Mouse (Mus musculus): ENCODE measurements at regions not wholly inside any gene's neighbourhood (a gene's known extent, or its start where the extent isn't known, plus 50 kb on each side); places are given as distances from the start of the nearest gene placed in this dataset.

GRCm38 (mm10) chr1:137225418-137225817 lies 265.2 kb upstream of the Nr5a2 start:
- Histone ChIP-seq H3K27ac (replicated peaks; ENCODE audit: low read depth, low read length) (no peak overlapping the region), H3K9me3 (ENCODE audit: control insufficient read depth, low read length) (0 out of 2 replicates have a peak, but pooled peaks cover 4% of the 10 kb centered on the region), H3K4me1 (ENCODE audit: control insufficient read depth, insufficient read depth, low read length) (no peaks in the 10 kb centered on the region), H3K27me3 (ENCODE audit: control insufficient read depth, insufficient read depth, low read length) (0 out of 2 replicates have a peak, but pooled peaks cover 5% of the 10 kb centered on the region), H3K4me2 (replicated peaks; ENCODE audit: low read depth, low read length, severe bottlenecking) (no peak overlapping the region), H3K4me3 (replicated peaks; ENCODE audit: low read length) (no peak overlapping the region), H3K9ac (ENCODE audit: low read depth, low read length, severe bottlenecking) (no peak overlapping the region), H3K36me3 (ENCODE audit: control insufficient read depth, insufficient read depth, low read length) (no peaks in the 10 kb centered on the region)
- DNase-seq (ENCODE audit: low spot score) (peak; percentile 86), ATAC-seq (ENCODE audit: low FRiP score, low read depth) (peak; percentile 60; the same call in 1 of the 2 replicates)
- WGBS = 27% methylated on average over 3 of the region's 3 CpGs
- no peak for TF ChIP-seq POLR2A (IDR thresholded peaks at IDR 0.05; ENCODE audit: borderline replicate concordance, extremely low read depth, insufficient read depth, insufficient read length)

DNA sequence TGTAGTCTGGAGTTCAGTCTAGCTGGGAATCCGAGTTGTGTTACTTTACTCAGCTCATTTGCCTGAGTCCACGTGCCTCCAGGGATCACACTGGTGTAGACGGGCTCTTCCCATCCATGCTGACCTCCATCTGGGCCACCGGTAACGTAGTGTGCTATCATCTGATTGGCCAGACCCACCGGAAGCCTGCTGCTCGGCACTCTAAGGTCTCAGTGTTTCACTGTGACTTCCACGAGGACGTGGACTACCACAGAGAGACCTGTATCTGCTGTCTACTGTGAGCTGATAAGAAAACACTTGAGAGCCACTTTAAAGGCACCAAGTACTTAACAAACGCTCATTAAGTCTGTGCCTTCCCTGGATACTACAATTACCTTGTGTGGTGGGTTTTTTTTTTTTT lies 262.8 kb upstream of the Nr5a2 start:
- Histone ChIP-seq H3K27ac (replicated peaks; ENCODE audit: low read depth, low read length) (no peak overlapping the region), H3K27me3 (ENCODE audit: control insufficient read depth, insufficient read depth, low read length) (0 out of 2 replicates have a peak, but pooled peaks cover 5% of the 10 kb centered on the region), H3K9me3 (ENCODE audit: control insufficient read depth, low read length) (0 out of 2 replicates have a peak, but pooled peaks cover 4% of the 10 kb centered on the region), H3K4me1 (ENCODE audit: control insufficient read depth, insufficient read depth, low read length) (peaks cover 7% of the 10 kb centered on the region; the same call in 1 of the 2 replicates), H3K4me2 (replicated peaks; ENCODE audit: low read depth, low read length, severe bottlenecking) (no peak overlapping the region), H3K4me3 (replicated peaks; ENCODE audit: low read length) (no peak overlapping the region), H3K36me3 (ENCODE audit: control insufficient read depth, insufficient read depth, low read length) (no peaks in the 10 kb centered on the region), H3K9ac (ENCODE audit: low read depth, low read length, severe bottlenecking) (no peak overlapping the region)
- 36% methylated on average over 10 of the region's 10 CpGs for WGBS
- TF ChIP-seq POLR2A (IDR thresholded peaks at IDR 0.05; ENCODE audit: borderline replicate concordance, extremely low read depth, insufficient read depth, insufficient read length) = no peak
- DNase-seq (ENCODE audit: low spot score) (no peak), ATAC-seq (ENCODE audit: low FRiP score, low read depth) (no peak)

- Histone ChIP-seq H3K9ac (ENCODE audit: low read depth, low read length, severe bottlenecking) (0 out of 2 replicates have a peak overlapping the region, but pooled peaks have one; percentile 21), H3K27me3 (ENCODE audit: control insufficient read depth, insufficient read depth, low read length) (0 out of 2 replicates have a peak, but pooled peaks cover 5% of the 10 kb centered on the region), H3K4me3 (replicated peaks; ENCODE audit: low read length) (no peak overlapping the region), H3K27ac (replicated peaks; ENCODE audit: low read depth, low read length) (no peak overlapping the region), H3K36me3 (ENCODE audit: control insufficient read depth, insufficient read depth, low read length) (no peaks in the 10 kb centered on the region), H3K4me1 (ENCODE audit: control insufficient read depth, insufficient read depth, low read length) (peaks cover 7% of the 10 kb centered on the region; the same call in 1 of the 2 replicates), H3K4me2 (replicated peaks; ENCODE audit: low read depth, low read length, severe bottlenecking) (peak overlapping the region; percentile 37), H3K9me3 (ENCODE audit: control insufficient read depth, low read length) (no peaks in the 10 kb centered on the region)
- 12% methylated on average over 25 of the region's 25 CpGs for WGBS
- no peak for TF ChIP-seq POLR2A (IDR thresholded peaks at IDR 0.05; ENCODE audit: borderline replicate concordance, extremely low read depth, insufficient read depth, insufficient read length)
- DNase-seq (ENCODE audit: low spot score) (no peak), ATAC-seq (ENCODE audit: low FRiP score, low read depth) (no peak)
Observed at GRCm38 (mm10) chr1:137221087-137222057, 261.1 kb upstream of the Nr5a2 start.

GRCm38 (mm10) chr1:137220226-137220625 lies 260.0 kb upstream of the Nr5a2 start:
- no peaks in the 10 kb centered on the region for H3K36me3 ChIP-seq (ENCODE audit: control insufficient read depth, insufficient read depth, low read length)
- no peak overlapping the region for H3K9ac ChIP-seq (ENCODE audit: low read depth, low read length, severe bottlenecking)
- peaks cover 7% of the 10 kb centered on the region; the same call in 1 of the 2 replicates for H3K4me1 ChIP-seq (ENCODE audit: control insufficient read depth, insufficient read depth, low read length)
- 0 out of 2 replicates have a peak, but pooled peaks cover 5% of the 10 kb centered on the region for H3K27me3 ChIP-seq (ENCODE audit: control insufficient read depth, insufficient read depth, low read length)
- no peak overlapping the region for H3K4me3 ChIP-seq (replicated peaks; ENCODE audit: low read length)
- DNase-seq (ENCODE audit: low spot score) = no peak
- no peaks in the 10 kb centered on the region for H3K9me3 ChIP-seq (ENCODE audit: control insufficient read depth, low read length)
- WGBS = 88% methylated on average over 6 of the region's 6 CpGs
- TF ChIP-seq POLR2A (IDR thresholded peaks at IDR 0.05; ENCODE audit: borderline replicate concordance, extremely low read depth, insufficient read depth, insufficient read length) = no peak
- no peak for ATAC-seq (ENCODE audit: low FRiP score, low read depth)
- H3K4me2 ChIP-seq (replicated peaks; ENCODE audit: low read depth, low read length, severe bottlenecking) = no peak overlapping the region
- no peak overlapping the region for H3K27ac ChIP-seq (replicated peaks; ENCODE audit: low read depth, low read length)

DNA sequence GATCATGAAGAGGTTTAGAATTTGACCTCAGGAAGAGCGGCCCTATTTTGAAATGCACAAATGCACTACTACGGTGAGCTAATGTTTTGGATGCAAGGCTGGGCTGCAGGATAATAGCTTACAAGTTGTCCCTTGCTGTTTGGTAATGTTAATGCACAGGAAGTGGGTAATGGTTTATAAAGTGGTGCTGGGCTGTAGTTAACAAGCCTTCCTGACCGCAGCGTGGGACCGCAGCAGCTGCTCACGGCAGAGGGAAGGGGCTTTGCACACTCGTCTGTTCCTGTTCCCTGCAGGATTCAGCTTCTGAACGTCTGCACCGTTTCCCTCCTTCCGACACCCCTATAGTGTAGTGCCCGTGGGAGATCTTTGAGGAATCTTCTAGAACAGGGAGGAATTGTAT lies 258.4 kb upstream of the Nr5a2 start:
- H3K4me2 ChIP-seq (replicated peaks; ENCODE audit: low read depth, low read length, severe bottlenecking) = no peak overlapping the region
- no peak overlapping the region for H3K27ac ChIP-seq (replicated peaks; ENCODE audit: low read depth, low read length)
- 22% methylated on average over 11 of the region's 11 CpGs for WGBS
- H3K4me1 ChIP-seq (ENCODE audit: control insufficient read depth, insufficient read depth, low read length) = peaks cover 7% of the 10 kb centered on the region; the same call in 1 of the 2 replicates
- H3K36me3 ChIP-seq (ENCODE audit: control insufficient read depth, insufficient read depth, low read length) = no peaks in the 10 kb centered on the region
- H3K9me3 ChIP-seq (ENCODE audit: control insufficient read depth, low read length) = no peaks in the 10 kb centered on the region
- H3K9ac ChIP-seq (ENCODE audit: low read depth, low read length, severe bottlenecking) = no peak overlapping the region
- no peak overlapping the region for H3K4me3 ChIP-seq (replicated peaks; ENCODE audit: low read length)
- 0 out of 2 replicates have a peak, but pooled peaks cover 5% of the 10 kb centered on the region for H3K27me3 ChIP-seq (ENCODE audit: control insufficient read depth, insufficient read depth, low read length)
- ATAC-seq (ENCODE audit: low FRiP score, low read depth) = peak; percentile 31; the same call in 1 of the 2 replicates
- no peak for TF ChIP-seq POLR2A (IDR thresholded peaks at IDR 0.05; ENCODE audit: borderline replicate concordance, extremely low read depth, insufficient read depth, insufficient read length)
- peak; percentile 7 for DNase-seq (ENCODE audit: low spot score)

Measured in limb, embryonic 14.5 days (tissue).